Mouse (Mus musculus) brain, embryonic 18.5 days (tissue): ENCODE results near the gene Gm20877.
"Not testable (repeated sequence)": the region's sequence is repeated elsewhere in the genome, so short reads cannot be mapped to it uniquely, and the experiment has no call there.

Experiments used
- DNase-seq: peaks from one replicate; pipeline ENCODE4 v3.0.0-alpha.2; 2012; ENCODE audit warnings: low read depth, low spot score

The Gm20877 gene

DNA sequence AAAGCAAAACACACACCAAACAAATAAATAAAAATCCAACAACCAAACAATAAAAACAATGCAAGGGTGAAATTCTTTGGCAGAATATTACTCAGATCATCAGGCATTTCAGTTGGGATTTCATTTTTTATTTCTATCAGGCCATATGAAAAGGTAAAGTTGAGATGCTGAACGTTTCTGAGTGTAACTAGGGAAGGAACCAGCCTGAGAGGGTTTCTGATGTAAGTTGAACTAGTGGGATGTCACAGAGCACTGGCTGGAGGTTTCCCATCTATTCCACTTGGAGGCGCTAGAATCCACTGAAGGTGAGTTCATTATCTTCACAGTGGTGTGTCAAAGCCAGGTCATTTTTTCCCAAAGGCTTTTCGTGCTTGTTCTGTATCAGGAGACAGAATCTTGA is at the start of gene Gm20877:
Gene Gm20877, plus strand, starts transcription at position 301 of the 400 bp plus-strand sequence.
- DNase-seq: not testable (repeated sequence)
